Mouse (Mus musculus): ENCODE results near the gene Med27. TPM values are rescaled to one million over a fixed set of nuclear protein-coding genes. Genes with fewer than 3 reads are reported as not detected.

The Med27 gene
- polyA plus RNA-seq, 1 experiment from 2014 or later: 78.6 TPM

DNA sequence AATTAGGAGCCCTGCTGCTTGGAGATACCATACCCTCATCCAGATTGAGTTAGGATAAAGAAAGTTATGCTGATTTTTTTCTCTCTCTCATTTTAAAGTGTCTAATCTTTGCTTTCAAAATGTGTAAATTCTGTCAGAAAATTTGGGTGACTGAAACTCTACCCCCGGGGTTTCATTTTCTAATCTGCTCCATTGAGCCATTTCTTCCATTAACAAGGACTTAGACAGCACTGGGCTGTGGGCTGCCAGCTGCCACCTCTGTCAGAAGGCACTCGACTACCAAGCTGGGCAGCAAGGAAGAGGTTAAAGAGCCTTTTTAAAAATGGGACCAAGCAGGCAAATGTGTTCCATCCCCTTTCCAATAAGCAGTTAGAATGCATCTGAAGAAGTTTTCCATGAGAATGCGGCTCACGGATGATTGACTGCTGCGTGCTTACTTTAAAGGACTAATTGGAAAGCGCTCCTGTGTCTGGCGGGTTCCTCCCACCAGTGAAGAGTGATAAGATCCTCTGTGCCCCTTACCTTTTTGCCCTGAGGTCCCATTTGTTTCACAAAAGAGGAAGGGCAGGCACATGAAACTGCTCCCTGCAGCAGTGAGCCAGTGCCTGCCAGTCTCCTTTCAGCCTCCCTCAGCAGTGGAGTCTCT, 93.4 kb downstream of the Med27 start:
- Histone ChIP-seq H3K27me3 (replicated peaks) (no peaks in the 10 kb centered on the region), H3K36me3 (replicated peaks) (no peaks in the 10 kb centered on the region), H3K4me2 (no peak overlapping the region), H3K9me3 (no peaks in the 10 kb centered on the region), H3K4me1 (peaks cover 26% of the 10 kb centered on the region), H3K27ac (peak overlapping the region; percentile 36; the same call in 1 of the 2 replicates), H3K9ac (no peak overlapping the region), H3K4me3 (no peak overlapping the region)
- ATAC-seq (replicated peaks): no peak
- 37% methylated on average over 7 of the region's 7 CpGs for WGBS

DNA sequence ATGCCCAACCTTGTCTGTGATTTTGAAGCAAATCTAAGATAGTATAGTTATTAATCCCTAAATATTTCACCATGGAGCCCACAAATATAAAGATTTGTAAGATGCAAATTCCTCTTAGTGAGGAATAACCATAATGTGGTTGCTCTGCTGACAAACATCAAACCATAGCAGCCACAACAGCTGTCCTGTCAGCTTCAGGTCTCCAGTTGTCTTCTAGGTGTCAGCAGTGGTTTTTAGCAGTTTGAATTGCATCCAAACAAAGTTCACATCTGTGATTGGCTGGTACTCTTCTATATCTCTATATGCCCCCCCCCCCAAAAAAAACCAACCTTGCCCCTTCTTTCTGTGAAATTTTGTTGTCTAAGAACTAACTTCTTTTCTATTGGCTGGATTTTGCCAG, 95.7 kb downstream of the Med27 start:
- no peaks in the 10 kb centered on the region for H3K9me3 ChIP-seq
- H3K27ac ChIP-seq: no peak overlapping the region
- no peaks in the 10 kb centered on the region for H3K36me3 ChIP-seq (replicated peaks)
- no peak overlapping the region for H3K4me2 ChIP-seq
- no peak for ATAC-seq (replicated peaks)
- no peaks in the 10 kb centered on the region for H3K27me3 ChIP-seq (replicated peaks)
- H3K4me1 ChIP-seq: peaks cover 26% of the 10 kb centered on the region
- no peak overlapping the region for H3K9ac ChIP-seq
- H3K4me3 ChIP-seq: no peak overlapping the region

DNA sequence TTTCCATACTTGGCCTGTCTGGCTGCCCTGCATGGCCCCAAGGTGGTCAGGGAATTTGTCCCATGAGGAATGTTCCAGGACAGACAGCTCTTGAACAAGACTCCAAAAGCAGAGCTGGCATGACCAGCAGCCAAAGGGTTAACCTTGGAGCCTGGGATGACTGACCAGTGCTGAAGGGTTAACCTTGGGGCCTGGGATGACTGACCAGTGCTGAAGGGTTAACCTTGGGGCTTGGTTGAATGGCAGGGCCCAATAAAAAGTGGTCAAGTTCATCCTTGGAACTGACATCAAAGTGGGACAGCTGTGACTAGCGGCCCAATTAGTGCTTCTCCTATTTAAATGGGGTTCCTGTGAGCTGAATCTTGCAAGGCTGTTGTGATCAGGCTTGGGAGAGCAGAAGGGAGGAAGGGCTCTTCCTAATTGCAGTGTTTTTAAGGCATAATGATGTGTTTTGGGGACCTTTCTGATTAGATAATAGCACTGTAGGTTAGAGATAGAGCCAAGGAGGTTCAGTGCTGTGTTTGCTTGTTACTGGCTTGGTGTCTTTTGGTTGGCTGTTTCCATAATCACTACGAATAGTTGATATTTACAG, 97.1 kb downstream of the Med27 start:
- Histone ChIP-seq H3K4me3 (no peak overlapping the region), H3K36me3 (replicated peaks) (no peaks in the 10 kb centered on the region), H3K9me3 (no peaks in the 10 kb centered on the region), H3K4me1 (peaks cover 31% of the 10 kb centered on the region), H3K27ac (no peak overlapping the region), H3K27me3 (replicated peaks) (no peaks in the 10 kb centered on the region), H3K4me2 (no peak overlapping the region), H3K9ac (no peak overlapping the region)
- WGBS: 81% methylated on average over 2 of the region's 2 CpGs
- no peak for ATAC-seq (replicated peaks)

DNA sequence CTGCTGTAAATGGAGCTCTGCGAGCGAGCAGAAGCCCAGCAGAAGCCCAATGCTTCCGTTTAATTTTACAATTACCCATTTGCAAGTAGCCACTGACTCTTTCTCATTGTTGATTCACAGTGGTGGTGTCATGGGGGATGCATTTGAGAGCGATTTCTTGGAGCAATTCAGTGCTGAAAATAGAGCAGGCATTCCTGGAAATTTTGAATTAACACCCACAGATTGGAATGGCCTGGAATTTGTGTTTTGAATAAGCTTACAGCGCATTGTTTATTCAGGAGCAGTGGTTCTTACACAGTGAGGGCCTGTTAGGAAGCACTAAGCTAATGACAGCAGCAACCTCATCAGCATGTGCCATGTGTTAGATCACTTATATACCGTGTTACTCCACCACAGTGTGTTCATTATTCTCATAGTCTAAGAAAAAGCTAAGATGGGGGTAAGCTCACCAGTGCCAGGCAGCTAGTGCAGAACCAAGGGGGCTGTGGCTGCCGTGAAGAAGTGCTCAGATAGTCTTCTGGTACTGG, 101.9 kb downstream of the Med27 start:
- H3K4me2 ChIP-seq: no peak overlapping the region
- H3K4me1 ChIP-seq: peaks cover 35% of the 10 kb centered on the region
- H3K36me3 ChIP-seq (replicated peaks): no peaks in the 10 kb centered on the region
- no peak overlapping the region for H3K9ac ChIP-seq
- no peaks in the 10 kb centered on the region for H3K9me3 ChIP-seq
- peak overlapping the region; percentile 49 for H3K27ac ChIP-seq
- no peak overlapping the region for H3K4me3 ChIP-seq
- WGBS: 50% methylated on average over 7 of the region's 7 CpGs
- H3K27me3 ChIP-seq (replicated peaks): no peaks in the 10 kb centered on the region
- ATAC-seq (replicated peaks): no peak

DNA sequence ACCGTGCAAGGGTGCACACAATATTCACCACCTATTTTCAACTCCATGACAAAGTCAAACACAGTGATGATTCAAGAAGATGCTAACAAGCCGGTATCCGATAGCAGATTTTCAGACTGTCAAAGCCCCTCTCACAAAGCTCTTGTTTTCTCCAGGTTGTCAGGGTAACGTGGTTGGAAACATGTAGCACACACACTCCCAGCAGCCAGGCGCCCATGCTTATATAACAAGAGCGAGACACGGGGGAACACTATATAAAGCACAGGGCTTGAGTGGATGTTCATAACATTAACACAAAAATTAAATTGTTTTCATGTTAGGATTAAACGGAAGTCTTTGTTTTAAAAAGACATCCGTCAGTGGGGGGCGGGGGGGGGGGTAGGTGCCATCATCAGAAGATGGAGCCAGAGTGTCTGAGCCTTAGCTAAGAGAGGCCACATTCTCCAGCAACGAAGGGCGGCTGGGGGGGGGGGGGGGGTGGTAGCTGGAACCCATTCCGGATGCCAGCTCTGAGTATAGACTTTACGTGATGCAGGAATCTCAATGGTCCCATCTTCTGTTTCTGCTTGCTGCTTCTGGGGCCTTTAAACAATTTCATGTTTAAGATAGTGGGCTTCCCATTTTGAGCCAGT, 104.9 kb downstream of the Med27 start:
- peaks cover 45% of the 10 kb centered on the region for H3K4me1 ChIP-seq
- H3K4me2 ChIP-seq: no peak overlapping the region
- ATAC-seq (replicated peaks): no peak
- H3K27me3 ChIP-seq (replicated peaks): no peaks in the 10 kb centered on the region
- no peak overlapping the region for H3K9ac ChIP-seq
- H3K27ac ChIP-seq: no peak overlapping the region
- 48% methylated on average over 13 of the region's 14 CpGs for WGBS
- H3K9me3 ChIP-seq: no peaks in the 10 kb centered on the region
- no peak overlapping the region for H3K4me3 ChIP-seq
- no peaks in the 10 kb centered on the region for H3K36me3 ChIP-seq (replicated peaks)

DNA sequence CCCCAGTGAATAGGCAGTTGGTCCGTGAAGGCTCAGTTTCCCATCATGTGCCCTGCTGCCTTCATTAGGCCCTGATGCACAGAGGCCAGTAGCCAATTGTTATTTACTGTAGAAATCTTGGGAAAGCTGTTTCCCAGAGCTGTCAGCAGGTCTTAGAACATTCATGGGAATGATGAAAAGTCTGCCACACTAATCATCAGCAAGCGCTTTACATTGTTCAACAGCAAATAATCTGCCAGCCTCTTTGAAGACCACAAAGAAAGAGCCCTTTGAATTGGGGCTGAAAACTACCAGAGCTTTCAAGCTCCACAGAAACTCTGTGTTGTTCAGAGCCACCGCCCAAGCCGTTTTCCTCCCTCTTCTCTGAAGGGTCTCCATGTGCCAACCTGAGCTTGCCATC, 106.8 kb downstream of the Med27 start:
- ATAC-seq (replicated peaks): no peak
- Histone ChIP-seq H3K9ac (no peak overlapping the region), H3K36me3 (replicated peaks) (no peaks in the 10 kb centered on the region), H3K4me1 (peaks cover 41% of the 10 kb centered on the region), H3K4me3 (no peak overlapping the region), H3K27ac (no peak overlapping the region), H3K9me3 (no peaks in the 10 kb centered on the region), H3K27me3 (replicated peaks) (no peaks in the 10 kb centered on the region), H3K4me2 (no peak overlapping the region)
- WGBS: 50% methylated on average over 4 of the region's 4 CpGs

DNA sequence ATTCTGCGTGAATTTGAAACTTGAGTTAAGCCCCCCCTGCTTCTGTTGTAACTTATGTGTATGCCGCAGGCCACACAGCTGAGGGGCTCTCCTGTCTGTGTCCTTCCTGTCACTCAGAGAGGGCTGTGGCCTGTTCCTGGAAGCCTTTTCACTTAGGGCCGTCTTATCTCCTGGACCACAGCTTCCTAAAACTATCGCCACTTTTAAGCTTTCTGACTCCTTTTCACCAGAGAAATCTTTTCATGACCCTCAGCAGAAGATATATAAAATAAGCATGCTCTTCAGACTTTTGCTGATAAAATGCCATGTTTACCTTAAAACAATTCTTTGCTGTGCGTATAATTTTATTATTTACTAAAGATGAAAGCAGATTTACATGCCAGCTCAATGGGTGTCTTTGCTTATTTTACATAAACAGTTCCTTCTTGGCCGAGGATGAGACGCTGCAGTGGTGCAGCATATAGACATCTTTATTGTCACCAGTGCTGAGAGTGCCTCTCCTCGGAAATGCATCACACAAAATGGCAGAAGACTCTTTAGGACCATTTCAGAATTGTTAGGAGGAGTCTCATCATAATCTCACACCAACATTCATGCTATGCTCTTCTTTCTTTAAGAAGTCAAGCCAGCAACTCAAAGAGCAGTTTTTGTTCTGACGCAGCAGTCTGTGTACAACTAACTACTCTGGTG, 110.2 kb downstream of the Med27 start:
- H3K9me3 ChIP-seq: no peaks in the 10 kb centered on the region
- H3K27ac ChIP-seq: no peak overlapping the region
- no peaks in the 10 kb centered on the region for H3K27me3 ChIP-seq (replicated peaks)
- no peak overlapping the region for H3K4me2 ChIP-seq
- no peaks in the 10 kb centered on the region for H3K36me3 ChIP-seq (replicated peaks)
- no peak for ATAC-seq (replicated peaks)
- WGBS: 69% methylated on average over 9 of the region's 9 CpGs
- no peak overlapping the region for H3K9ac ChIP-seq
- peaks cover 12% of the 10 kb centered on the region; the same call in 1 of the 2 replicates for H3K4me1 ChIP-seq
- H3K4me3 ChIP-seq: no peak overlapping the region

DNA sequence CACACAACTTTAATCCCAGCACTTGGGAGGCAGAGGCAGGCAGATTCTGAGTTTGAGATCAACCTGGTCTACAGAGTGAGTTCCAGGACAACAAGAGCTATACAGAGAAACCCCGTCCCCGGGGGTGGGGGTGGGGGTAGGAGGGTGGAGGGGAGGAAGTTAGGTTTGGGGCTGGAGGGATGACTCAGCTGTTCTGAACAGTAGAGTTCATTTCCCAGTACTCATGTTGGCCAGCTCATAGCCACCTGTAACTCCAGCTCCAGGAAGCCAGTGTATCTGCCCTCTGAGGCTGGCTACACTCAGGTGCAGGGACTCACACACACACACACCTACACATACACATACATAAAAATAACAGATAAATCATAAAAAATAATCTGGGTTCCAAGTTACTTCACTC, 111.1 kb downstream of the Med27 start:
- ATAC-seq (replicated peaks): no peak
- H3K9ac ChIP-seq: no peak overlapping the region
- H3K27me3 ChIP-seq (replicated peaks): no peaks in the 10 kb centered on the region

DNA sequence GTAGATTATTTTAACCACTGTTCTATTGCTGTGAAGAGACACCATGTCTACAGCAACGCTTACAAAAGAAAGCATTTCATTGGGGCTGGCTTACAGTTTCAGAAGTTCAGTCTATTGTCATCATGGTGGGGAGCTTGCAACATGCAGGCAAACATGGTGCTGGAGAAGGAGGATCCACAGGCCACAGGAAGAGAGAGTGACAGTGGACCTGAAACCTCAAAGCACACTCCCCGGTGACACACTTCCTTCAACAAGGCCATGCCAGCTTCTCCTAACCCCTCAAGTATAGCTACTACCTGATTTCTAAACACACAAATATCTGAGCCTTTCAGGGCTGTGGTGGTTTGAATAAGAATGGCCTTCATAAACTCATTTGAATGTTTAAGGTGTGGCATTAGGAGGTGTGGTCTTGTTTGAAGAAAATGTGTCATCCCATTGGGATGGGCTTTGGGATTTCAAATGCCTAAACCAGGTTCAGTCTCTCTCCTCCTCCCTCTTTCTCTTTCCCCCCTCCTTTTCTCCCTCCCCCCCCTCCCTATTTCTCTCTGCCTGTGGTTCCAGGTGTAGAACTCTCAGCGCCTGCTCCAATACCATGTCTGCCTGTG, 111.8 kb downstream of the Med27 start:
- Histone ChIP-seq H3K4me3 (no peak overlapping the region), H3K4me2 (no peak overlapping the region), H3K36me3 (replicated peaks) (no peaks in the 10 kb centered on the region), H3K9me3 (no peaks in the 10 kb centered on the region), H3K9ac (no peak overlapping the region), H3K4me1 (peaks cover 11% of the 10 kb centered on the region; the same call in 1 of the 2 replicates), H3K27me3 (replicated peaks) (no peaks in the 10 kb centered on the region), H3K27ac (no peak overlapping the region)
- ATAC-seq (replicated peaks): no peak
- 90% methylated on average over 3 of the region's 3 CpGs for WGBS

More for the DNA sequence above, 111.1 kb downstream of the Med27 start:
- WGBS: 79% methylated on average over 2 of the region's 2 CpGs
- Histone ChIP-seq H3K4me1 (peaks cover 12% of the 10 kb centered on the region; the same call in 1 of the 2 replicates), H3K9me3 (no peaks in the 10 kb centered on the region), H3K4me3 (no peak overlapping the region), H3K27ac (no peak overlapping the region), H3K4me2 (no peak overlapping the region), H3K36me3 (replicated peaks) (no peaks in the 10 kb centered on the region)

DNA sequence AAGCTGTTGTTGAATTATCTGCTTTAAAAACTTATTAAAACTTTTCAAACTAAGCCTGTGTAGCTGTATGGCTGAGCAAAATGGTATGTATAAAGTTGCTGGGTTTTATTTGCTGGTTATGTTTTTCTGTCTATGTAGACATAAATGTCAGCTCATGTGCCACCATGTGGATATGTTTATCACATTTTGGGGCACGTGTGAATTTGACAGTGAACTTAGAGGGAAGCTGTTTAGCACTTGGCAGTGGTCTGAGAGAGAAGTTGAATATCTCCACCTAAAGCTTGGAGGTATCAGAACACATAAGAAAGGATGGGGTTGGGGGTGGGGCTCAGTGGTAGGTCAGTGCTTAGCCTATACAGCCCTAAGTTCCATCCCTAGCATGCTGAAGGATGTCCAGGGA, 113.0 kb downstream of the Med27 start:
- H3K27ac ChIP-seq: no peak overlapping the region
- H3K36me3 ChIP-seq (replicated peaks): no peaks in the 10 kb centered on the region
- no peak overlapping the region for H3K9ac ChIP-seq
- no peak overlapping the region for H3K4me3 ChIP-seq
- H3K9me3 ChIP-seq: no peaks in the 10 kb centered on the region
- no peak overlapping the region for H3K4me2 ChIP-seq
- ATAC-seq (replicated peaks): no peak
- H3K4me1 ChIP-seq: peaks cover 12% of the 10 kb centered on the region
- H3K27me3 ChIP-seq (replicated peaks): no peaks in the 10 kb centered on the region
- 69% methylated on average over 1 of the region's 1 CpGs for WGBS

DNA sequence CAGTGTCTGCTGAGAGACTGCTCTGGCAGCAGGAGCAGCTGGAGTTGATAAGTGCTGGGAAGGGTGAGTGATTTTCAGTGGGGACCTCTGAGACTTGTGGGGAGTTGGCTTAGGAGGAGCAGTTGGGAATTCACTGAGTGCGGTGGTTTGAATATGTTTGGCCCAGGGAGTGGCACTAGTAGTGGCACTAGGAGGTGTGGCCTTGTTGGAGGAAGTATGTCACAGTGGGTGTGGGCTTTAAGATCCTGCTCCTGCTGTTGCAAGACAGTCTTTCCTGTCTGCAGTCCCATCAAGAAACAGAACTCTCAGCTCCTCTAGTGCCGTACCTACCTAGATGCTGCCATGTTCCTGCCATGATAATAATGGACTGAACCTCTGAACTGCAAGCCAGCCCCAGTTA, 115.2 kb downstream of the Med27 start:
- no peak for ATAC-seq (replicated peaks)
- H3K4me1 ChIP-seq: peaks cover 26% of the 10 kb centered on the region
- no peak overlapping the region for H3K9ac ChIP-seq
- 89% methylated on average over 2 of the region's 2 CpGs for WGBS
- no peaks in the 10 kb centered on the region for H3K36me3 ChIP-seq (replicated peaks)
- no peak overlapping the region for H3K4me3 ChIP-seq
- no peaks in the 10 kb centered on the region for H3K27me3 ChIP-seq (replicated peaks)
- H3K4me2 ChIP-seq: no peak overlapping the region
- no peak overlapping the region for H3K27ac ChIP-seq
- no peaks in the 10 kb centered on the region for H3K9me3 ChIP-seq

DNA sequence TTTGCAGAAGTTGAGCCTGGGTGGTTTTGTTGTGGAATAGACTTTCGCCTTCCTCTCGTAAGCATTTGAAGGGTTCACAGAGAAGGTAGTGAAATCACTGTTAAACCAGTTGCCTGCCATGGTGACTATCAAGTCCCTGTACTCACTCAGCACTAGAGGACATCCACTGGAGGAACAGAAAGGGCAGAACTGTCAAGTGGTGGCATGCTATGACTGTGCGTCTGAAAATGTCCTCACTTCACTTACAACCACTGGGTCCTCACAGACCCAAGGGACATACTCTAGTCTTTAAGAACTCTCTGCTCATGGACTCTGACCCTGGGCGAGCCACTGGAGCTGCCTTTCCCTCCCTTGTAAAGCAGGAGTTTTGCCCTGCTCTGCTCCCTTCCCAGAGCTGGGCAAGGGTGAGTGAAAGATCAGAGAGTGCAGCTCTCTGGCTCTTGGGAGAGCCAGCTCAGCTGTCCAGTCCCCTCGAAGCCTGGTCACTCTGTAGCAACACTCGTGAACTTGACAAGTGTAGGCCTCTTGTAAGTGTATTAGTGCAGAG, 116.5 kb downstream of the Med27 start:
- WGBS: 93% methylated on average over 6 of the region's 6 CpGs

More for the DNA sequence above, 116.5 kb downstream of the Med27 start:
- H3K4me2 ChIP-seq: no peak overlapping the region
- peaks cover 26% of the 10 kb centered on the region for H3K4me1 ChIP-seq
- no peak overlapping the region for H3K9ac ChIP-seq
- H3K36me3 ChIP-seq (replicated peaks): no peaks in the 10 kb centered on the region
- no peak overlapping the region for H3K4me3 ChIP-seq
- no peak overlapping the region for H3K27ac ChIP-seq
- no peaks in the 10 kb centered on the region for H3K27me3 ChIP-seq (replicated peaks)
- ATAC-seq (replicated peaks): no peak
- H3K9me3 ChIP-seq: no peaks in the 10 kb centered on the region

Measured in midbrain, embryonic 15.5 days (tissue).